Mouse (Mus musculus): ENCODE results near the gene Gm10563.

The Gm10563 gene

DNA sequence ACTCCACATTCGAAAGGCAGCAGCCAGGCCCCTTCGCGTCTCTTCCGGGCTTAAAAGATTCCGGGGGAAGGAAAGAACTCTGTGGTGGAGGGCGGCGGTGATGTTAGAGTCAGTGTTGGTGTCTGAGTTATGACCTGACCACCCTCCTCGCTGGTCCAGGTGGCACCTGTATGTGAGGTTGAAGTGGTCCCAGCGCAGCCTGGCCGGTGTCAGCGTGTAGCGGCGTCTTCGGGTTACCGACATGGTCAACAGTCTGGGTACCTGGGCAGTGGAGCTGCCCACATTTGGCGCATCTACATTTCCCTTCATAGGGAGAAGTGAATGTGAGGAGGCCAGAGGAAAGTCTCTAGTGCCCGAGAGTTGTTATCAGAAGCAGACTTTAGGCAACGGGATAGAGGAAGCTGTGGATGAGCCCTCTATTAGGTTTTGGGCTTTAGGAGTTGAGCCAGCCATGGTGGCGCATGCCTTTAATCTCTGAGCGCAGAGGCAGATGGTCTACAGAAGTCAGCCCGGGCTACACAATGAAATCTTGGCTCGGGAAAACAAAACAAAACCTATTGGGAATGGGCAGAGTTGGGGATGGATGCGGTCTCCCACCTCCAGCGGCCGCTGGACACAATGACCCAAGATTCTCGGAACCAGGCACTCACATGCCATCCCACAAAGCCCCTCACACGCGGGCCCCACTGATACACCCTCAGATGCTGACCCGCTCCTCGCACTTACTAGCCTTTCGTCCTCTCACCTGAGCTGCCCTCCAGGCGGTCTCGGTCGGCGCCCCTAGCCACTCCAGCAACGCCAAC, 7.3 kb upstream of the Gm10563 start:
- no peak for DNase-seq

DNA sequence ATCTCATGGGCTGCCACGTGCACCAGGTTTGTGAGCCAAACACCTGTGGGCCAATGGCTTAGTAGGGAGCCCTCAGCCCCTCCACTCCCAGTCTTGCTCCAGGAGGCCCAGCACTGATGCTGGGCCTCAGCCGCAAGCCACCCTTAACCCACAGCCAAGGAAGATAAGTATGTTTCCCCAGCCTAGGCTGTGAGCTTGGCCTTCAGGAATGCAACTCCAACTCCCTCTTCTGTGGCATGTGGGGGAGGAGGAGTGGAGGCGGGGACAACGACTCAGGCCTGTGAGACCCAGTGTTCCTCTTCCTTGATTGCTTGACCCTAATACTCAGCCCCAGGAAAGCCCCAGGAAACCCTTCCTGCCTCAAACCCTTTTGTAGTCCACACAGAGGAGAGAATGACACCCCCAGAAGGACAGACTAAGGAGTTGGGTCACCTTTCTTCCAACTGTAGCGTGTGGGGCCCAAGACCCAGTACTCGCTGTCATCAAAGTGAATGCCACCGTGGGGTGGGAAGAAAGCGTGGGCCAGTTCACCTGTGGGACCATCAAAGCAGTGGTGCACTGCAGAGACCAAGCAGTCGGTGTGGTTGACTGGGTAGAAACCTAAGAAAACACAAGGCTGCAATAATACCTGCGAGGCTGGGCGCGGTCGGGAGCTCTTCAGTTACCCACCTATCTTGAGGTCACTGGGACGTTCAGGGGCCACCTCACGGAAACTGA, 6.5 kb upstream of the Gm10563 start:
- DNase-seq, result no peak

DNA sequence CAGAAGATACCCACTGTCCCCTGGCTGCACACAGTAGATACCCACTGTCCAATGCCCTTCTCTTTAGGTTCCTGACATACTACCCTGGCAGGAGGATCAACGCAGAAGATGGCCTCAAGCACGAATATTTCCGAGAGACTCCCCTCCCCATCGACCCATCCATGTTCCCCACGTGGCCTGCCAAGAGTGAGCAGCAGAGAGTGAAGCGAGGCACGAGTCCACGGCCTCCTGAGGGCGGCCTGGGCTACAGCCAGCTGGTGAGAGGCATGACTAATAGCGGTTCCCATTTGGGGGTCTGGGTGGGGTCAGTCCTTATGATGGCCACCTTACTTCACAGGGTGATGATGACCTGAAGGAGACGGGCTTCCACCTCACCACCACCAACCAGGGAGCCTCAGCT, 4.1 kb upstream of the Gm10563 start:
- DNase-seq, result no peak

DNA sequence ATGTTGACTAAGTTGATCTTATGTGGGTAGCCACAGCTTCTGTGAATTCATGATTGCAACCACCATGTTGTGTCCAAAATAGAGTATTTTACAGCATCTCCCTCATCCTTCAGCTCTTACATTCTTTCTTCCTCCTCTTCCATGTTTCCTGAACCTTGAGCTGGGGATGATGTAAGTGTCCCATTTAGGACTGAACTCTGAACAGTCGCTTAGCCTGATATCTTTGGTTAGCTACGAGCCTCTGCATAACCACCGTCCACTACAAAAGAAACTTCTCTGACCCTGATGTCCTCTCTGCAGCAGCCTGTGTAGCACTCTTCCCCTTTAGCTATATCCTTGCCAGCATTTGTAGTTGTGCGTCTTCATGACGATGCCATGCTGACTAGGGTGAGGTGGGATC, 513 bp upstream of the Gm10563 start:
- DNase-seq, result peak; percentile 67

DNA sequence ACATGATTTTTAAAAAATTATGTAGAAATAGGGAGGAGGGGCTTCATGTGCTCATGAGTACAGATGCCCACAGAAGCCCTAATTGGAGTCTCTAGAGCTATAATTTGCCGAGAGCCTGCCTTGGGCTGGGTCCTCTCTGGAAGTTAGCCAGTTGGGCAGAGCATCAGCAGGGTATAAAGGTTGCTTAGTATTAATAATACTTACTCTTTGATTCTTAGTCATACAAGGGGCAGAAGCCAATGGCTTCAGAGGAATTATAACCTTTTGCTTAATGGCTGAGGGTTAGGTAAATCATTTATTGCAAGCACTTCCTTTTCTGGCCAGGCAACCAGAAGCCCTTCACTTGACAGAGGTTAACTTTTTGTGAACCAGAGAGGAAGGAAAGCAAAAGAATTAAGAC, 1.7 kb downstream of the Gm10563 start:
- peak; percentile 83 for DNase-seq

DNA sequence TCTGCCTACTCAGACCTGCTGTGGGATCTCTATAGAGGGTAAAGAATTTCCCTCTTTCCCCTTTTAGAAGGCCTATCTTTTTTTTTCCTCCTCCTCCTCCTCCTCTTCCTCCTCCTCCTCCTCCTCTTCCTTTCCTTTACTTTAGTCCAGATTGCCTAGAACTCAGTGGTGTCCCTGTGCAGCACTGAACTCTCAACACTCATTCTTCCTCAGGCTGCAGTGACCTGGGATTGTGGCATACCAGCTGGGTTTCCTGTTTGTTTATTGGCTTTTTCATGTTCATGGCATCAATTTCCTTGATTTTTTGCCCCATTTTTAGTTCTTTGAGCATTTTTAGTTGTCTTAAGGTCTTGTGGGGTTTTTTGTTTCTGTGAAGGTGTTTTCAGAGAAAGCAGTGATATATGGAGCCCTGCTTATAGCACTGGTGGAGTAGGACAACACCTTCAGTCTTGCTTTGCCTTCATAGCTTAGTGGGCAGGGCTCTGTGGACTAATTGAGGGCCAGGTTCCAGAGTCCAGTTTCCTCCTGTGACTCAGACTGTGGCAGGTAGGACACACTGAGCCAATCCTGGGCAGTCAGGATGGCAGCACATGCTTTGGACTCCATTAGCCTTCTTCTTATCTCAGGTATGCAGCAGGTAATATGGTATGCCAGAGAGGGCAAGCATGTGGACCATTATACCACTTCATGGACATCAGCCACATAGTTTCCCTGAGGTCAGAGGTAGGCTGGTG, 9.3 kb downstream of the Gm10563 start:
- DNase-seq, result peak; percentile 45

DNA sequence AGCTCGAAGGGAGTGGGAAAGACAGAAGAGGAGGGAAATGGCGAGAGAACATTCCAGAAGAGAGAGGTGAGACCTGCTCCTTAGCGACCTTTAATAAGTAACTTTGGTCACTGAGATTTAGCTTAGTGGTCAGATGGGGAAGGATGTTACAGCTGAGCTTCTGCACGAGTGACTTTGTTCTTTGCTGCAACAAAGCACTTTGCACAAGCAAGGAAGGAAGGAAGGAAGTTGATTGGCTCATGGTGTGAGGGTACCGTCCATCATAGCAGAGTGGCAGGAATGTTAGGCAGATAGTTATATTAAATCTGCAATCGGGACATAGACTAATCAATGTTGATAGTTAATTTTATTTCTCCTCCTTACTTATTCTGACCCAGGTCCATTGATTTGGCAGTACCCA, 14.9 kb downstream of the Gm10563 start:
- no peak for DNase-seq

DNA sequence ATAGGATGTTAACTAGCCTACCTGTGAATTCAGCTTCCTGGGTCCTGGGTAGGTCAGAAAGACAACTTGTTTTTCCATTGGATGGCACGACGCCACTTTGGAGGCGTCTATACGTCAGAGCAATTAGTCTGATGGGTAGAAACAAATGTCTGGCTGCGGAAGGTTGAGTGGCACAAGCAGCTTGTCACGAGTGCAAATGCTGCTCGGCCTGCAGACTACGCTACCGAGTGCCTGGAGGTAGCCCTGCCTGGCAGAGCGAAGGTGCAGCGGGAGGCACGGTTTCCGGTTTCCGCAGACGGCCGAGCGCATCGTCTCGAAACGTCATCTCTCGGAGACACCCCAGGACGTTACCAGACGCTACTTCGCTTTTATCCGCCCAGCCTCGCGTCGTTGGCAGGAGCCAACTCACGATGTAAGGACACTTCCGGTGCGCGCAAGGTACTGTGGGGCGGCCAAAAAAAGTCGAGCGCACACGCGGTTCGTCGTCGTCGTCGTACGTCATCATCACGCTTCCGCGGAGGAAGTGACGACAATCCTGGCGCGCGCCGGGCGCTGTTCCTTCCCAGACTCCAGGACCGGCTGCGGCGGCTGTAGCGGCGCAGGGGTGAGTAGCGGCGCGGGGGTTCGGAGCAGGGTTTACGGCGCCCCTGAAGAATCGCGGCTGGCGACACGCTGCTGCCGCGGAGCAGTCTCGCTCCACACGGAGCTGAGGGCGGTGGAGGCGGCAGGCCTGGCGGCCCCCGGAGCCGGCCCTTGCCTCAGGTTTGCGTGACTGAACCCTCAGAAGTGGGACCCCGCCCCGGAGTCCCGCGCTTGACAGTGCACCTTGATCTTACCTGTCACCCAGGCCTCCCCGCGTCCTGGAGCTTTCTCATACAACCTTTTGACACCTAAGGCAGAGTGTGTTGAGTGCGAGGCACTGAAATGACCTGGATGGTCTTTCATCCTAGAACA, 20.6 kb downstream of the Gm10563 start, which contains the start of gene Cdk11b:
Gene Cdk11b, plus strand, starts transcription at position 517 of the 954 bp plus-strand sequence.
- peak; percentile 97 for DNase-seq

DNA sequence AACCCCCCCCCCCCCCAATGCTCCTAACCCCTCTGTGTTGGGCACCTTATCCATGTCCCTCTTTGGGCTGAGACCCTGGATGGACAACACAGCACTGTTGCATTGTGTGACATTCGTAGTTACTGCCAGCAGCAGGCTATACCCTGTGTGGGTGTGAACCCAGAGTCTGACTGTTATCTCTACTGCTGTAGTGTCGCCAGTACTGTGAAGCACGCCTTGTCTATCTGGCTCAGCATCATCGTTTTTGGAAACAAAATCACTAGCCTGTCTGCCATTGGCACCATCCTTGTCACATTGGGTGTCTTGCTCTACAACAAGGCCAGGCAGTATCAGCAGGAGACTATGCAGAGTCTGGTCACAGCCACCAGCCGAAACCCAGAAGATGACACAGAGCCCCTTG, 26.9 kb downstream of the Gm10563 start:
- DNase-seq, result no peak

DNA sequence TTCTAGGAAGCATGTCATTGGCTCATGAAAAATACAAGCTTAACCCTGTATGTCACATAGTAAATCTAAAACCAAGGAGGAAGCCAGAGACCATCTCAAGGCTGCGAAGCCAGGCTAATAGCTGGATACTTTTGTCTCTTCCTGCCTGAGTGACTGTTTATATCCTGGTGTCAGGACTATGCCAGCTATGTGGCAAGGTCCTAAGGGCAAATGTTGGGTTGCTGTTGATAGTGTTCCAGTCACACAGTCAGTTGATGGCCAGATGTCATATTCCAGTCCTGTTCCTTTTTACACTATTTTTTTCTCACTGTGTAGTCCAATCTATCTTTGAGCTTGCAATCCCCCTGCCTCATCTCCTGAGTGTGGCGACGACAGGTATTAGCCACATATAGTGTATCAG, 31.9 kb downstream of the Gm10563 start:
- DNase-seq, result no peak

DNA sequence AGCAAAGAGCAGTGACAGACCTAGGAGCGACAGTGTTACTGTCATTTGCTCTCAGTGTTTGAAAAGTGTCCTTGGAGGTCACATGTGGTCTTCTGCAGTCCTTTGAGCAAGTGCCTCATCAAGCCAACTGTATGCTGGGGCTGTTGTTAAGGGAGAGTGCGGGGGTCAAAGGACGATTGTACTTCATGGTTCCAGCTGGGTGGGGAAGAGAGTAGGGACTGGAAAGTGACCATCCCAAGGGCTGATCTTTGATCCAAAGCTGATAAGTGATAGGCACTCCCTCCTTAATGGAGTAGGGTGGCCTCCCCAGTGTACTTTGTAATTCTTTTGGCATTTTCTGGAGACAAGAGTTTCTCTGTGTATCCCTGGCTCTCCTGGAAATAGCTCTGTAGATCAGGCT, 33.3 kb downstream of the Gm10563 start:
- DNase-seq, result no peak

DNA sequence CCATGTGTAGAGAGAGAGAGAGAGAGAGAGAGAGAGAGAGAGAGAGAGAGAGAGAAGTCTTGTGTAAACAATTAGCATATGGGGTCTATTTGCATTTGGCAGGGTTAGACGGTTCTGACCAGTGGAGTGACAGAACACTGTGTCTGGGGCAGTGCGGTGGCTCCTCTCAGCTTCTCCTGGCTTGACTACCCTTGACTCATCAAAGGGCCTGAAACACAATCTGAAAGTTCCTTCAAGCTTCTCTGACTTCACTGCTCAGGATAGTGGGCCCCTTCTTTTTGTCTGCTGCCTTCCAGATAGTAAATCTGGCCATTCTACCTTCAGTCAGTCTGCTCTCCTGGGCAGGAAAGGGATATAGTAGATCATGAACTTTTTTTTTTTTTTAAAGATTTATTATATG, 38.4 kb downstream of the Gm10563 start:
- DNase-seq, result no peak

DNA sequence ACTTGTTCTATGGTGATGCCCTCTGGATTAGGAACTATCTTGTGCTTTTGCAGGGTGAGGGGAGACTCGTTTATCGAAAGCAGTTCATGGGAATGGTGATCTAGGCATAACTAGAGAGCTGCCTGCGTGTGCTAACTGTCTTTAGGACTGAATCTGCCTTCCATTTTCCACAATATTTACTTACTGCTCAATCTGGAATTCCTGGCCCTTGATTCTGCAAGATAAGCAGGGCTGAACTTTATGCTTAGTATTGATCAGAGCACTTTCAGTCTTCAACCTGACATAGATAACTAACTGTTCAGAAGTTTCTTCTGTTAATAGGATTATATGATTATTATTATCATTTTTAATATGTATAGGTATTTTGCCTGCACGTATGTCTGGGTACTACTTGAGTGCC, 40.1 kb downstream of the Gm10563 start:
- DNase-seq, result no peak

DNA sequence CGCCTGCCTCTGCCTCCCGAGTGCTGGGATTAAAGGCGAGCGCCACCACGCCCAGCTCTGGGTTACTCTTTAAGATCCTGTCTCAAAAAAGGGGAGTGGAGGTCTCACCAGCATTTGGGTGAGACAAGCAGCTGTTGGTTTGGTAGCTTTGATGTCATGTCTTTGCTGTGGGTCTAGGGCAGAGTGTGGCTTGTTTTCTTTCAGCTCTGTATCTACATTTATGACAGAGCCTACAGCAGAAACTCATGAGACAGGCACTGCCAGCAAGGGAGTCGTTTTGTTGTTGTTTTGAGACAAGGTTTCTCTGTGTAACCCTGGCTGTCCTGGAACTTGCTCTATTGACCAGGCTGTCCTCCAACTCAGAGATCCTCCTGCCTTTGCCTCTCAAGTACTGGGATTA, 41.4 kb downstream of the Gm10563 start:
- no peak for DNase-seq

DNA sequence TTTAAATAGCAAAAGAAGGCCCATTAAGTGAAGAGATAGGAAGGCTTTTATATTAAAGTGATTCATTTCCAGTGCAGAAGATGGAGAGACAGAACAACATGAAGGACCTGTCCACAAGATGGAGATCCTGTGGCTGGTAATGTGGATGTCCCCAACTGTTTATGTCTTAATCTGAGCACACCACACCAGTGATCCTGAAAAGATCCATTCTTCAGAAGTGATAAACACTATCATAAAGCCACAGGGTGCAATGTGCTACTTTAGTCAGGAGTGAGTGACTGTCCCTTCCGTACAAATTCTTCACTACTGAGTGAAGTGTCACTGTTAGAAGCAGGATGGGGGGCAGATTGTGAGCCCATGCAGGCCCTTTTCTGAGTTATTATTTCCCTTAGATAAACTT, 42.5 kb downstream of the Gm10563 start:
- no peak for DNase-seq

DNA sequence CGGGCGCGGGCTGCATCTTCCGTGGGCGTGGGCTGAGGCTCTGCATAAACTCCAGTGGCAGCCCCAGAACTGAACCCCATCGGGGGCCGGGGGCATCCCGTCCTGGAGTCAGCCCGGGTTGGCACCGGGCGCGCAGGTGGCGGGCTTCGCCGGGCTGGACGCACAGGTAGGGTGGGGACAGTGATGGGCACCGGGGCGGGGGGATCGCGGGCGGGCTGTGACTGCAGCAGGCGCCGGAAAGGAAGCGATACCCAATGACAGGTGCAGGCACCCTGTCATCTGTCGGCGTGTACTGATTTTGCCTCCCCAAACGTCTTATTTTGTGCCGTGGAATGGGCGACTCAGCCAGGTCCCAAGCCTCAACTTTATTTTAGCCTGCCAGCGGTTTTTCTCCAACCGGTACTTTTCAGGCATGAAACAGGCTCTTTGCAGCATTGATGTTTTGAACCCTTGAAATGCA, 43.2 kb downstream of the Gm10563 start:
- DNase-seq, result no peak

DNA sequence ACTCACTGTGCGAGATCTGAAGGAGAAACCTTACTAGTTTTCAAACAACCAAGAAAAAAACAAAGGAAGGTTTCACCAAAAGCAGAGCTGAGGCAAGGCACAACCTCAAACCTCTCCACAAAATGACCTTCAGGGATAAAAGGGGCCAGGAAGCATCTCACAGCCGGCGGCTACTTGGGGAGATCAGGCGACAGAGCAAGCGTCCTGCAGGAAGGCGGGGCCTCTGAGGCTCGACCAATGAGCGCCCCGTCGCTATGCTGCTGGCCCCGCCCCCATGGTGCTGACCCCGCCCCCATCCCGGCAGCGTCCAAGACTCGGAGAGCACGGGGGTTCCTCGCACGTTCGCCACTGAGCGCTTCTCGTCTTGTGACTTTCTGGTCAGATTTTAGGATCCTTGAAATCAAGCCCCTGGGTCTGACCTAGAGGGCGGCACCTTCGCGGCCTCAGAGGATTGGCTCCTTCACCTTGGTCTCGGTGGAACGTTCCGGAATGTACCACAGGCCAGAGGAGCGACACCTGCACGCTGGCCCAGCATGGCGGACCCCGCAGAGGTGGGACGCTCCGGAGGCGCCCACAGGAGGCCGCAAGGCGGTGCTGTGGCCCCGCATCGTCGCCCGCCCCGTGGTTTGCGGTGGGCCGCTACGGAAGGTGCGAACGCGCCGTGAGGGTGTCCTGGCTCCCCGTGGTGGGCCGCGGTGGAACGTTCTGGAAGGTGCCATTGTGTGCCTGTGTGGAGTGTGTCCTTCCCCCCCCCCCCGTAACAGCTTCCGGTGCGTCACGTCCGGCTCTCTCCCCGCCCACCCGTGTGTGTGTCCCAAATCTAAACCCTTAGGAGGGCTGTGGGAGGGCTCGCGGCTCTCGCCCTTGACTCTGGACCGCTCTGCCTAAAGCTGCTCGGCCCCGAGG, 43.9 kb downstream of the Gm10563 start, which contains the start of gene Slc35e2:
Gene Slc35e2, plus strand, starts transcription at position 326 of the 906 bp plus-strand sequence.
- DNase-seq, result peak; percentile 95

DNA sequence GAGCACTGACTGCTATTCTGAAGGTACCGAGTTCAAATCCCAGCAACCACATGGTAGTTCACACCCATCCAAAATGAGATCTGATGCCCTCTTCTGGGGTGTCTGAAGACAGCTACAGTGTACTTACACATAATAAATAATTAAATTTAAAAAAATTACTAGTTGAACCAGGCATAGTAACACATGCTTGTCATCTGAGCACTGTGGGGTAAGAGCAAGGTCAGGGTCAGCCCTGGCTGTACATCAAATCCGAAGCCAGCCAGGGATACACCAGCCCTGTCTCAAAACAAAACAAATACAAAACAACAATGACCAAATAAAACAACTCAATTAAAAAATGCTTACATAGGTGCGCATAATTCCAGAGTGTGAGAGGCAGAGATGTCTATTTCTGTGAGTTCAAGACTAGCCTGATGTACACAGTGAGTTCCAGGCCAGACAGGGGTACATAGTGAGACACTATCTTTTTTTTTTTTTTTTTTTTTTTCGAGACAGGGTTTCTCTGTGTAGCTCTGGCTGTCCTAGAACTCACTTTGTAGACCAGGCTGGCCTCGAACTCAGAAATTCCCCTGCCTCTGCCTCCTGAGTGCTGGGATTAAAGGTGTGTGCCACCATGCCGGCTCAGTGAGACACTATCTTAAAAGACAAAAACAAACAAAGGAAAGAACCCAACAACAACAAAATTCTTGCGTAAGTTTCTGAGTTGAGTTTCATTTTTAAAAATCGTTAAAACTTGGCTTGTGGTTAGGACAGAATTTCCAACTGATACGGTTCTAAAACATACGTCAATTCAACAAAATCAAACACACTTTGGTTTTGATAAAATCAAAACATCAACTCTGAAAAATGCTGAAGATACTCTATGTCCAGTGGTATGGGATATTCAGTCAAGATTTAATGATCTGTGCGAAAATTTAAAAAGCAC, 45.0 kb downstream of the Gm10563 start:
- no peak for DNase-seq

DNA sequence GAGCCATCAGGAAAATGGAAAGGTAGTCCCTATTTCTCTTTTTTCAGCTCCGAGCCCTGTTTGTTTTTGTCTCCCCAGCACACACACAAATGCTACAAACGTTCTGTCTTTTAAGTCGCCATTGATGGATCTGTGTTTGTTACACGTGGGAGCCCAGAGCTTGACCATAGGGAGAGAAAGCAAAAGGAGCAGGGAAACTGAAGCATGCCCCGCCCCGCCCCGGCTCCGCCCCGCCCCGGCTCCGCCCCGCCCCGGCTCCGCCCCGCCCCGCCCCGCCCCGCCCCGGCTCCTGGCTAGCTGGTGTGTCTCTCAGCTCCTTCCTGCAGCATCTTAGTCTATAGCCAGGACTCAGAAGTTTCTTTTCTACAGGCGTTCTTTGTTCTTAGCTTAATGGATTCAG, 46.7 kb downstream of the Gm10563 start:
- DNase-seq, result no peak

DNA sequence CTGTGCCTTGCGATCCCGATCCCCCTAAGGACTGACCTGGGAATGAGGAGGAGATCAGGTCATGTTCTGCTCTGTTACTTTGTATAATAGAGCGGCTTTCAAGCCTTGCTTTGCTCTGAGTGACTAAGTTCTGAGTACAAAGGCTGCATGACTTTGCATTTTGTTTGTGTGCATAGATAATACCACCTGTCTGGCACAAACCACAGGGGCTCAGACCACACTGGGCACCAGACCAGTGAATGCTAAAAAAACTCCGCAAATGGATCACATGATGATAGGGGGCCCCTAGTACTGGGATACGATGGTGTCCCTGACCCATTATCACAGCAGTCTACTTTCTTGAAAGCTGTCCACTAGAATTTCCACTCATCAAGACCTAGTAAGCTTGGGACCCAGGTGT, 48.6 kb downstream of the Gm10563 start:
- DNase-seq, result no peak

All from kidney, adult 9 months (tissue).